Mouse (Mus musculus) left cerebral cortex, adult 18-20 months (tissue): ENCODE results near the gene Aqp9. TPM values are rescaled to one million over a fixed set of nuclear protein-coding genes. Genes with fewer than 3 reads are reported as not detected.

Experiments
- DNase-seq, 2 experiments: peaks; one replicate each; pipeline ENCODE4 v3.0.0; 2021 to 2022; ENCODE audit warnings: low spot score in 2 of 2, mixed read lengths in 1 of 2
- total RNA-seq, 2 experiments: library from RNA; stranded (reverse); gene quantifications; 2 replicates each; pipeline ENCODE4 v1.2.3; 2021

The Aqp9 gene
- total RNA-seq, 2 experiments from 2014 or later: 1.5 to 1.9 TPM

DNA sequence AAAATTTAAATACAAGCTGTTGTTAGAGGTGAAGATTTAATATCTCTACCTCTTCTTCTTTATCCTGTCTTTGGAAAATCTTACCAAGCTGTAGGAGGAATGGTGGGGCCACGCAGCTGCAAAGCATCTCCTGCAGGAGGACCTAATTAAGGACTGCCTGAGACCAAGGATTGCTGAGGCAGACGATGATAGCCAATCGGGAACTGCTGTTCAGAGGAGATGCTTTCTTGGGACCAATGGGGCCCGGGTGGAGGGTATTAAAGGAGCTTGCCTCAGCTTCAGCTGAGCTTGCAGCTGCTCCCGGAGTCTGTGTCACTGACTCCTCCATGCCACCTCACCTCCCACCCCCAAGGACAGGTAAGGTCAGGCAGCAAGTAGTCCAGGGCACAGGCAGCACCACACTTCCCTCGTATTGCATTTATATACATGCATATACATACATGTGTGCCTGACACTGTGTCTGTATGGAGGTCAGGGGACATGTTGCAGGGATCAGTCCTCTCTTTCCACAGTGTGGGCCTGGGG, 99.6 kb downstream of the Aqp9 start:
- DNase-seq: no peak

DNA sequence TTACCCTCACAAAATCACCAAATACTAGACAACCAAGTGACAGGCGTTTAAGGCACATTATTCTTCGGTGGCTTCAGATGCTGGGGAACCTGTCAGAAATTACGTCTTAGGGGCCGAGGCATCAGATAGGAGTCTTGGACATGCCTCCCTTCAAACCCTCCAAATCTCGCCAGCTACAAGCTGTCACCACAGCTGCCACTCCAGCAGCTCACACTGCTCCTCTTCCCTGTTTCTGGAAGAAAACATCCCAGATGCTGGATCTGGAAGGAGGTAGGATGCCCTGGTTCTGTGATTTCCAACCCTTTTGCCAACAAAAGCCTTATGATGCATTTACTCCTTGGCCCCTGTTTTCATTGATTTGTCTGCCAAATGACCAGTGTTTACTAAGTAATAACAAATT, 101.3 kb downstream of the Aqp9 start:
- no peak for DNase-seq

DNA sequence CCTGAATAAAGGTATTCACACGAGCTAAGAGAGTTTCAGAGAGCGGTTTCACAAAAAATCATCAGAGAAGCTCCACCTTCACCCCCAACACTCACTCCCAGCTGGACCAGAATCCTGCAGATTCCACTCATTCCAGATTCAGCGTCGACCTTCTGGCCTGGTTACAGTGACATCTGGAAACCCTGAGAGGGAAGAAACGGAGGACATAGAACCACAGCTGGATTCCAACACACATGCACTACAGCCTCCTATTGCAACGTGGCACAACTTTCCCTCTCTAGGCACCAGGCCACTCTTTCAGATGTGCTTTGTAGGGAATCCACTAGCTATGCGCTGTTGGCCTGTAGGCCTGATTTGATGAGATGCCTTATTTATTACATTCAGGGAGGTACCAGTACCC, 102.0 kb downstream of the Aqp9 start:
- DNase-seq: no peak

DNA sequence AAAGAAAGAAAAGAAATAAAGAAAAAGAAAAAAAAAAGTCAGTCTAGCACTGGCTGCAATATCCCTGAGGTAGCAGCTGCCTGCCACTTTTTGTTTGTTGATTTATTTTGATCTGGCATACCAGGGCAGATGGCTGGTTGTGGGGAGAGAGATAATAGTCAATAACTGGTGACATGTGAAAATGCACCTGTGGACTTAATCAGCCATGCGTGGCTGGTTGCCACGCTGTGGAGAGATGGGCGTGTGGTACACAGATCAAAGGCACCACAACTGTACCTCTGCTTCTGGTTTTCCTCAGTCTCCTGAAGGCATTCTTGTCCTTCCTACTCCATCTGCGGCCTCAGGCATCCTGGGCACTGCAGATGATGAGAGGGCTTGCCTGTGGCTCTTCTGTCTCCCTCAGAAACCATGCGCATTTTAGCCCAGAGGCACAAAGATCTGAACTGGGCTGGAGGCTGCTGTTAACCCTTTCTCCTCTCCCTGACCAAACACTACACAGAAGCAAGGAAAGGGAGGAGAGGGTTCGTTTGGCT, 103.1 kb downstream of the Aqp9 start:
- no peak for DNase-seq

DNA sequence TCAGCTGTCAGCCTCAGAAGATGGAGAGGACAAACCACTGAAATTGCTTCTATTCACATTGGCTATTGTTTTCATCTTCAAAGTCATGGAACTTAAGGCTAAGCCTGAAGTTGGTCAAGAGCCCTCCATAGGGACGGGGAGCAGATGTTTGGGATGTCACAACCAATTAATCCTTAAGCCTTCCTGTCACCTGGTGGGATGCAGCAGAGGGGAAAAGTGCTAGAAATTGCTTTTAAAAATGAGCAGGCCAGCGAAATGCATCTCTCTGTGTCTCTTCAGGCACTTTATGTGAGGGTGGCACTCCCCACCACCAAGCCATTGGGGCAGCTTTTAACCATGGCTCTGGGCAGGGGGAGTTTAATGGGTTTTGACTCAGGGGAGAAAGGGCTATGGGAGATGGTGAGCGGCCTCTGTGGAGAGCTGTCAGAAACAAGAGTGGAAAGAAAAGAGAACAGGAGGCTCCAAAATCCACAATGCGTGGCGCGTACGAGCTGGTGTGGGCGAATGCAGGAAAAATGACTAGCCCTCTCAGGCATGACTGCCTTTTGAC, 104.1 kb downstream of the Aqp9 start:
- DNase-seq: no peak

DNA sequence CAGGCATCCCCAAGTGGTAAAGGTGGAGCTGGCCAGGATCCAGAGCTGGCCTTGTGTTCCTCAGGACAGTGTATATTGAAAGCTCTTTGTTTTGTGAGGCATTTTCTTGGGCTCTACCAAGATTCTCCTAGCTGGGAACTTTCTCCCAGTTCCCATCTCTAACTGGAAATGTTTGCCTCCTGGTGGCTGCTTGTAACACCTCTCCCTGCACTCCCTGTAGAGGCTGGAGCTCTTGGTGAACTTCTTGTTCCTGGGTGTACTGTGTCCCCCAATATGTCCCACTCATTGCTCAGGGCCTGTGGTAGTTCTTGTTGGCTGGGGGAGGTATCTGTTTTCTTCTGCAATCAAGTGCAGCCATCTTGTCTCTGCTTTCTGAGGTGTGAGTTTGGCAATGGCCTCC, 104.9 kb downstream of the Aqp9 start:
- no peak for DNase-seq

DNA sequence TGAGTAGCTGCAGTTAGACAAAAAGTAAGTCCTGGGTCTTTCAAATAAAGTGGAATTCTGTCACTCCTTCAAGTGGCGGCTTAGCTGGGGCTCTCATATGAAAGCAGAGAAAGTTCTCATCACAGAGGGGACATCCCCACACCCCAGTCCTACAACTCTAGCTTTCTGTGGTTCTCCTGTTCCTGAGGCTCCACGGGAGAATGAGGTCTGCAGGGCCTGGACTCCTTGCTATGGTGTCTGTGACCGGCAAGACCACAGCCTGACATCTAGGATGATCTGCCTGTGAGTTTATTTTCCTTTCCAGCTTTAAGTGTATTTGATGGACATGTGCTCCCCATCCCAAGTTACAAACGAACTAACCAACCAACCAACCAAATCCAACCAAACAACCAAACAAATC, 105.5 kb downstream of the Aqp9 start:
- DNase-seq: no peak

DNA sequence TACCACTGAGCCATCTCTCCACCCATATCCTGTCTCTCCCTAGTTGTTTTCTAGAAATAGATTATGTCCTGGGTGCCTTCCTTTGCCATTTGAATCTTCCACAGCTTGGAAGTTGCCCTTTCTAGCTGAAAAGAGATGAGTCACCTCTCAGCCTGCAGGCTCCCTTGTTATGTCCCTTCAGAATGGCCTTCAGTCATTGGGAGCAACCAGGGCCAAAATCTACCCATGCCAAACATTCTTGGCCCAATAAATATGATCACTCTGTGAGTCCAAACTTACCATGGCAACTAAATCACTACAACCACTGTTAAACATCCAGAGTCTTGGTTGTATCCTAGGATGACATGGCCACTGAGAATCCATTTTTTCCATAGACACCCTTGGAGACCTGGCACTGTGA, 106.2 kb downstream of the Aqp9 start:
- DNase-seq: no peak

Other genes starting within 250 kb of the Aqp9 start
- gene Lipc, start 216.5 kb downstream of the Aqp9 start, total RNA-seq: not detected
- 10 to 100 TPM; 16.3 to 16.8 TPM for gene Aldh1a2, start 47.1 kb upstream of the Aqp9 start, total RNA-seq